Mouse (Mus musculus): Measurements from ENCODE around the gene Rbfox3.
A peak's percentile ranks its signal among the peaks of the same experiment; 100 is the strongest.
"Not testable (repeated sequence)": the region's sequence is repeated elsewhere in the genome, so short reads cannot be mapped to it uniquely, and the experiment has no call there.

Gene Rbfox3

DNA sequence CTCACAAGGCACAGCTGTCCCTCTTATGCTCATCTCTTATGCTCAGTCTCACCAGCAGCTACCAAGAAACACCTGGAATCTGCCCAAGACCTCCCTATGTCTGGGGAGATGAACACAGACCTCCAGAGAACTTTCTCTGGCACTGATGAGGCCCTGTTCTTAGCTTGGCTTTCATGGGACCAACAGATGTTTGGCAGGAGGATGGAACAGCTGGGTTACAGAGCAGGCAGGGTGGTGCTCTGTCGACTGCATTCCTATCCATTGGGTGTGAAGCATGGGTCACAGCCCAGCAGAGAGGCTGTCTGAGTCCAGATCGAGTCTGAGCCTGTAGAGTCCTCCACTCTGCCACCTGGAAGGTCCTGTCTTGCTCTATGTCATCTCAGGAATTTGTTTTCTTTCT lies 90.0 kb downstream of the Rbfox3 start:
- DNase-seq (ENCODE audit: low read depth) = no peak

DNA sequence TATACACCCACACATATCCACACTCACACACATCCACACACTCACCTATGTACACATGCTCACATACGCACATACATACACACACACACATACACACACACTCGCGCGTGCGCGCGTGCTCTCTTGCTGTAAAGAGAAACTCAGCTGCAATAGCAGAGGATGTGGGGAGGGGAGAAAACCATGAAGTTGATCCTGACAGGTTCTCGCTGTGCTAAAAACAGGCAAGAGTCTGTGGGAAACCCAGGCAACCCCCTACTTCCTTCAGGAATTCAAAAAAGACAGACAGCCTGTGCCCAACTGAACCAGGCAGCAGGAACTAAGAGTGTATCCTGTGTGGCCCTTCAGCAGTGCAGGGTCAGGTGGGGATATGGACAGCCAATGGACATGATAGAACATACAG lies 92.9 kb downstream of the Rbfox3 start:
- no peak for DNase-seq (ENCODE audit: low read depth)

DNA sequence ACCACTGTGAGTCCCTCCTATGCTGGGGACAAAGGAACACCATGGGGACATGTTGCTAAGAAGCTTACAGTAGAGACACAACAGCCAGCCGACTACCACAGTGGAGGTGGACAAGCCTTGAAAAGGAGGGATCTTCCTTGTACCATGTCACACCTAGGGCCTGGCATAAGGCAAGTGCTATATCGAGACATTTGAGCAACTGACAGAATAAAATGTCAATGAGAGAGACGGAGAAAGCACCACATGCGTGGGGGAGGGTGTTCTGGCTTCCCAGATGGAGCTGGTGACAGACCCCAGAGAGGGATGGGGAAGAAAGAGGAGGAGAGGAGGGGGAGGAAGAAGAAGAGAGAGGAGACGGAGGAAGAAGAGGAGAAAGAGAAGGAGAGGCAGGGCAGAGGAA lies 96.3 kb downstream of the Rbfox3 start:
- DNase-seq (ENCODE audit: low read depth) = no peak

DNA sequence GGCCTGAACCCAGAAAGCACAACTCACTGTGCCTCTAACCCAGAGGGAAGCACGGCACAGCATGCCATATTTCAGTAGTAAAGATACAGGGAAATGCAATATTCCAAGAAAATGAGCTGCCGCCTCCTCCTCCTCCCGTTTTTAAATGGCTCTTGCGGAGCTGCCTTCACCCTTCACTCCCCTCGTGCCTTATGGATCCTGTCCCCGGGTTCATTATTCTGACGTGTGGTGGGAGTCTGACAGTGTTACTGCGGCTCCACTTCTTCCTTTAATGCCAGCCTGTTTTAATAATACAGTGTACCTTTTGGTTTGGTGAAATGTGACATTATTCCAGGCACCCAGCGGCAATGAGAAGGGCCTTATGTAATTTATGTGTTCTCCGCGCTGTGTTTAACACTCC lies 97.5 kb downstream of the Rbfox3 start:
- DNase-seq (ENCODE audit: low read depth) = no peak

DNA sequence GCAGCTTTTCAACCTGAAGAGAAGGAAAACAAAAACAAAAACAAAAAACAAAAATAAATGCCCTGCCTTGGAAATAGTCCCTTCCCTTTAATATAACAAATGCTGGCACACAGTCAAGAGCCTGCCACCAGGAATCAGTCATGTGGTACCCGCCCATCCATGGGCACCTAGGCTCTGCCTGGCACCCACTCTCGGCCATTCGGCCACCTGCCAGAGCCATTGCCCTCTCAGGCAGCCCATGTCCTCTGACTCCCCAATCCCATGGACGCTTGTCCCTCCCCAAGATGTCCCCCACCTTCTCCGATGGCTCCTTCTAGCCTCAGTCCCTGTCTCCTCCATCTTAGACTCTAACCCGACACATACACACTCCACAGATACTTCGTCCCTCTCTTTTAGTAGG lies 100.0 kb downstream of the Rbfox3 start:
- no peak for DNase-seq (ENCODE audit: low read depth)

DNA sequence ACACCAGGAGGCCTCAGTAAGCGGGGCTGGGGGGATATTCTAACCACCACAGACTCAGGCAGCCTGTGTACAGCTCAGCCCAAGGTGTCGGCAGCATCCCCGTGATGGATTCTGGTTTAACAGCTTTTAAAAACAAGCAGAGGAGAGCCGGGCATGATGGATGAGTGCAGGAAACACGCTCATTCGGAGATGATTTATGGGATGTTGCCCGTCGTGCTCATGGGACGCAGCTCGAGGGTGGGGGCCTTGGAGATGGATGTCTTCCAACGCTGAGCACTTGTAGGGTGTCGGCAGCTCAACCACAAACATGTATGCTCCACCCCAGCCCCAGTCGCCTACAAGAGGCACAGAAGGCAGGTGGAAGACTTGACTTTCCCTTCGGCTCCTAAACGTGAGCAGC lies 103.9 kb downstream of the Rbfox3 start:
- DNase-seq (ENCODE audit: low read depth) = no peak

DNA sequence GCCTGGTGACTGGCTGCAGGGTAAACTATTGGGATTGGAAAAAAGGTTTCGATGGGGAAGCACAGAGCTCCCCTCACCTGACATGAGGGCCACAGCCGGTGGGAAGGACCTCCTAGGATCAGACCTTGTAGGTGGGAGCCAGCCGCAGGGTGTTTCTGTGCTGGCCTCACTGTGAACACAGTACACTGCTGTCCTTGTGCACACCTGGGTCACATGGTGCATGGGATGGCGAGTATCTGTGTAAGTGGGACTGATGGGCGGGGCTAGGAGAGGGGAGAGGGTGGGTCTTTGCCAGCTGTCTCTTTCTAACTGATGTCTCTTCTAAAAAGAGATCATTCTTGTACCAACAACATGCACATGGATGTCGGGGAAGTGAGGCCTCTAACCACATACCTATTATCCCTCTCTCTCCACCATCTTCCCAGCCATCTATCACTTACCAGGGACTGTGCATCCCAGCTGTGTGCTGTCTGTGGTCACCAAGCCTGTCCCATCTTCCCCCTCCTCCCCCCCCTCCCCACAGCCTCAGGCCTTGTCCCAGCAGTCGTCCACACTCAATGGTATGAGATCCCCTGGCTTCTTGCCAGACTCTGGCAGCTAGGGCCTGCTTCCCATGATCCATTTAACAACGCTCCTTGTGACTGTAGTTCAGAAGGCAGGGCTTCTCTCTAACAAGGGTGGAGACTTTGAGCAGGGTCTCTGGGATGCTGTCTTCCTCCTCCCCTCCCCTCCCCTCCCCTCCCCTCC lies 116.4 kb downstream of the Rbfox3 start:
- no peak for DNase-seq (ENCODE audit: low read depth)

DNA sequence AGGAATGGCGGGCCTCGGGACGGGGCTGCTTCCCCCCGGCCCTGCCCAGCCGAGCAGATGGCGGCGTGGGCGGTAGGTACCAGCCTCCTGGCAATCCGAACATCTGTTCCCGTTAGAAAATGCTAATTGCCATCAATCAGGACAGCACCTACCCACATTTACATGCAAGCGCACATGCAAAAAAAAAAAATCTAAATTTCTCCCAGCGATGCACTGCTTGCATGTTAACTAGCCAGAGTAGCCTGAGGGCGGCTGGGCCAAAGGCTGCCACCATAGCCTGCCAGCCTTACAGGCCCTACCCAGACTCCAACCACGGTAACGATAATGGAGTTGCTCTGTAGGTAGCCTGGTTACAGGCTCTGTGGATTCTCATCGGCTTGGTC lies 117.8 kb downstream of the Rbfox3 start:
- no peak for DNase-seq (ENCODE audit: low read depth)

DNA sequence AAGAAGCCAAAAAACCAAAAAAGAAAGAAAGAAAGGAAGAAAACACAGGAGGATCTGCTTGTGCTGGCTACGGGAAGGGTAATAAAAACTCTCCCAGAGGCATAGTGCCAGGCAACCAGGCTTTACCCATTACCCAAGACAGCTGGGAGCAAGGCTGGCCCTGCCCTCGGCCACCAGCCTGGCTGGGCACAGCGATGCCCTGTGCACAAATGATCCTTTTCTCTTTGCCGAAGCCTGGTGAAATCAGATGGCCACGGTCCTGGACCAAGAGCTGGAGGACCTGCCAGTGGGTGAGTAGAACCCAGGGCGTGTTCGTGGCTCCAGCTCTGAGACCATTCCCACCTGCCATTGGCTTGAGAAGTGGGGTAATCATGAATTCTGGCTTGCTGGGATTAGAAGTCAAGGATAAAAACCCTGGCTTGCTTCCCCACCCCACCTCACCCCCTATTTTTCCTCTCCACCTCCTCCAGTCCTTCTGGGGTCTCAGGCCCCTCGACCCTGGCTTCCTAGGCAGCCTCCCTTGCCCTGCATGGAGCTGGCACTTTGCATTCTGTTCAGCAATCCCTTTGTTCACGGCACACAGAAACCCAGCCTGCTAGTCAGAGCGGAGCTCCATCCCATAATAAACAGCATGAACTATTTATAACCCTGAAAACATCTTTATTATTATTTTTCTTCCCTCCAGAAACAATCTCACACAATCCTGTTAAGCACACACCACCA lies 118.3 kb downstream of the Rbfox3 start:
- DNase-seq (ENCODE audit: low read depth) = no peak

DNA sequence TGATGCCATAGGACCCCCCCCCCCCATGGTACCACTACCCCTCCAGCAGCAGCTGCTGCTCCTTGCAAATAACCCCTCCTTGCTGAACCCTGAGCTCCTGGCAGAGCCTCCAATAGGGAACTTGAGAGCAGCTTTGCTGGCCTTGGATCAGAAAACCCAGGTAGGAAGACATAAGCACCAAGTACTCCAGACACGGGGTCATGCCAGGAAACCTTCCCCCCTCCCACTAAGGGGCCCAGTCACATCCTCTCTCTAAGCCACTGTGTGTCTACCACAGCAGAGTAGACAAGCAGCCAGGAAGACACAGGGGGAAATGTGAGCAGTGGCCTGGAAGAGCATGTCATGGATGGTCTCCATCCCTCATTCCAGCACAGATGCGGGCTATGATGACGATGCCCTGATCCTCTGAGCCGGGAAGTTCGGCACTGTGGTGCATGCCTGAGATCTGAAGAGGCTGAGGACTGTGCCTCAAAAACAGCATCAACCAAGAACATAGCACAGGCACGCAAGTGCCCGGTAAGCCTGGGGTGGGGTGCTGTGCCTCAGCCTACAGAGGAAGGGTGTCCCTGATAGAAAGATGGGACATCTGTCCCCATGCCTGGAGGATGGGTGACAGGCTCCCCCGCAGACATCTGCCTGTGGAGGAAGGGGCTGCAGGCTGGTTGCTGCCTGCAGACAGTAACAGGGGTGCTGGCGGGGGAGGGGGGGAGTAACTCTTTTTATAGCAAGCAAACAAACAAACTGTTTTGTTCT lies 119.1 kb downstream of the Rbfox3 start:
- no peak for DNase-seq (ENCODE audit: low read depth)

DNA sequence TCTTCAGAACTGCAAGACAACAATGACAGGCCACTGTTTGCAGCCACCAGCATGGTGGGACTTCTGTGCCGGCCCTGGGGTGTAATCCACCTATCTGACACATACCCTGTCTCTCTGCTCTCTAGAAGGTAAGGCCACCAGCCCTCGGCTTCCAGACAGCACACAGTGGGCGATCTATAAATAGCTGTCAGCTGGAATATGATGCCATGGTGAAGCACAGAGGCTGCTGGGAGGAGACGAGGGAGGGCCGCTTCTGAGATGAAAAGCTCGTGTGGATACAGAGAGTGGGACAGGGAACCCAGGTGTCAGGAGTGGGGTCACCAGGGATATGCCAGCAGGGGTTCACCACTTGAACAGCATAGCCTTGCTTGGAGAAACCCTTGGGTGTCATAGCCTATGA lies 120.0 kb downstream of the Rbfox3 start:
- no peak for DNase-seq (ENCODE audit: low read depth)

DNA sequence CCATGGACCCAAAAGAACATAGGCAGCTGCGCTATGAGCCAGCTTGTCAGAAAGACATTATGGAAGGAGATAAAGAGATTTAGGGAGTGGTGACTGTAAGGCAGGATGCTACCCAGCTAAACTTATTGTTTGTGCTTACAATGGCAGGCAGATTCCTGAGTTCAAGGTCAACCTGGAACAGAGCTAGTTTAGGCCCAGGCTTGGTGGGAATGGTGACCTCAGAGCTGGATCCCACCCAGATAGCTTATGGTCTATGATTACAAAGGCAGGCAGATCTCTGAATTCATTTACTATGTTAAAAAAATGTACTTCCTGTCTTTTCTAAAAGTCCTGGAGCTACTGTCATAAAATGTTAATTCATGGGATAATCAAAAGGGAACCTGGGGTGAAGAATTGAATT lies 123.3 kb downstream of the Rbfox3 start:
- no peak for DNase-seq (ENCODE audit: low read depth)

DNA sequence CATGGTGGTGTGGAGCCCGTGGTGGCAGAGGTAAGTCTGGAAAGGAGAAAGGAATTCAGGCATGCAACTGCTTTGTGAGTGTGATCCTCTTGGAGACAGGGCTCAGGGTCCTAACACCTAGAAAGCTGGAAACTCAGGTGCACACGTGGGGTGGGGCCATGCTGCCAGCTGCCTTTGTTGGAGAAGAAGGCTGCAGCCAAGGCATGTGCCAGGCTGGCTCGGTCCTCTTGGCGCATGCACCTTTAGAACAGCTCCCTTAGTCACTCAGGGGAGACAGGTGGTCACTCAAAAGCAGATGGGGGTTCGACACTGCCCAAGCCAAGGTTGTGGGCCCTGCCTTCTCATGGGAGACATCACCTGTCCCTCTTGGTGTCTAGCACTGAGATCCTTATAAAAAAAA lies 128.7 kb downstream of the Rbfox3 start:
- no peak for DNase-seq (ENCODE audit: low read depth)

DNA sequence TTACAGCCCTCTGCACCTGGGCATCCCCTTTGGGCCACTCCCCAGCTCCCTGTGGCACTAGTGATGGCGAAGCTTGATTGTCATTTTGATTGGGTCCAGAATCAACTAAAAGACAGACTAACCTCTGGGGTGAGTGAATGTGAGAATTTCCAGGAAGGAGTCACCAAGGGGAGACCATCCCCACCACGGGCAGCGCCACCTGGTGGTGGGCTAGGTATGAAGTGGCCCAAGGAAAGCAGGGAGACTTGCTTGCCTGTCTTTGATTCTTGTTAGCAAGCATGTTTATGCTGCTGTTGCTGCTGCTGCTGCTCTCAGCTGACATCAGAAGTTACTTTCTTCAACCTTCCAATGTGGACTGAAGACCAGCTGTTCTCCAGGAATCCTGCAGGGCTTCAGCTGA lies 135.6 kb downstream of the Rbfox3 start:
- DNase-seq (ENCODE audit: low read depth) = peak; percentile 3

DNA sequence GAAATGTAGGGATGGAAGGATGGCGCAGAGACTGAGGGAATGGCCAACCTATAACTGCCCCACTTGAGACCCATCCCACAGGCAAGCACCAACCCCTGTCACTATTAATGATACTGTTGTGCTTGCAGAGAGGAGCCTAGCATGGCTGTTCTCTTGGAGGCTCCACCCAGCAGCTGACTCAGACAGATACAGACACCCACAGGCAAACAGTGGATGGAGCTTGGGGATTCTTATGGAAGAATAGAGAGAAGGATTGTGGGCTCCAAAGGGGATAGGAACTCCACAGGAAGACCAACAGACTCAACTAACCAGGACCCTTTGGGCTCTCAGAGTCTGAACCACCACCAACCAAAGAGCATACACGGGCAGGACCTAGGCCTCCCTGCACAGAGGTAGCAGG lies 136.6 kb downstream of the Rbfox3 start:
- not testable (repeated sequence) for DNase-seq (ENCODE audit: low read depth)

DNA sequence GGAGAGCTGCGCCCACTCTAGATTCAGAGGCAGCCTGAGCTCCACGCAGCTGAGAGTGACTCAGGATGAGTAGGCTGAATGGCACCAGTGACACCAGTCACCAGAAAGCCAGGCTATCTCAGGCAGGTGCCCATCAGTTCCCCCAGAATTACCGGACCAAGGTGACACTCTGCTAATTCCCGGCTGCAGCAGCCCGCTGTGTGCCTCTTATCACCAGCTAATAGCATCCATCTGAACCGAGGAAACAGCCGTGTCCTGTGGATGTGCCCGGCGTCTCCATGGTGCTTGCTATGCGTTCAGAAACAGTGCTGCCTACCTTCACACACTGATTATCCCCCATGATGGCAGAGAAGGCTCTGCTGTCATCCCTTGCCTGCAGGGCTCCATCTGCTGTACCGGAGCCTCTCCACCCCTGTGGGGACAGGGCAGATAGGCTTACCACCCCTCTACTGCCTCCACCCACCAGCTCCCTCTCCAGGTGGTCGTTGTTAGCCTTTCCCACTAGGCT lies 138.3 kb downstream of the Rbfox3 start:
- no peak for DNase-seq (ENCODE audit: low read depth)

DNA sequence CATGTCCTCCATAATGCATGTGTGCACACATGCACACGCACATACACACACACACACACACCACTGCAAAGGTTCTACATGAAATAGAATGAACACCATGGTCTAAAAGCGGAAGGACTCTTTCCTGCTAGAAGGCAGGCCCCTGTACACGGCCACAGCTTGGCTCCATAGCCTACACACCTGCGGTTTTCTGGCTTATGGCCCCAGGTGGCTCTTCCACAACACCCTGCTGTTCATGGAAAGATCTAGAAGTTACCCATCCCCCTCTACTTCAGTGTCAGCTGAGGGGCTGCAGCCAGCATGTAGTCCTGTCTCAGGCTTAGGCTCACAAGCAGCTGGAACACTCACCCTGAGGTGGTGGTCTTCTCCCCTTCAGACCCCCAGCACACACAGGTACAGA lies 140.0 kb downstream of the Rbfox3 start:
- DNase-seq (ENCODE audit: low read depth) = no peak

DNA sequence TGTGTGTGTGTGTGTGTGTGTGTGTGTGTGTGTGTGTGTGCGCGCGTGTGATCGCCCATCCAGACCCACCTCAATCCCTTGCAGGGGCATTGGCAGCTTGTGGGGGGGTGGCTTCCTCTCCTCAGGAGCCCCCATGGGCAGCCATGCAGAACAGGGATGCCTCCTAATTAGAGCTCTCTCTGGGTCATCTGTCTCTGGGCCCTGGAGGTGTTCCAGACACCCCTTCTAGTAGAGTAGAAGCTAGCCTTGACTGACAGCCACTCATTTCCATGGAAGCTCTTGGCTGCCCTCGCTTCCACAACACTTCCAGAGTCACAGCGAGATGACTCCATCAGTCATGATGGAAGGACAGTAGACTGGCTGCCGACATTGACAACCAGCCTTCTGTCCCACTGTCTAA lies 140.6 kb downstream of the Rbfox3 start:
- DNase-seq (ENCODE audit: low read depth) = no peak

DNA sequence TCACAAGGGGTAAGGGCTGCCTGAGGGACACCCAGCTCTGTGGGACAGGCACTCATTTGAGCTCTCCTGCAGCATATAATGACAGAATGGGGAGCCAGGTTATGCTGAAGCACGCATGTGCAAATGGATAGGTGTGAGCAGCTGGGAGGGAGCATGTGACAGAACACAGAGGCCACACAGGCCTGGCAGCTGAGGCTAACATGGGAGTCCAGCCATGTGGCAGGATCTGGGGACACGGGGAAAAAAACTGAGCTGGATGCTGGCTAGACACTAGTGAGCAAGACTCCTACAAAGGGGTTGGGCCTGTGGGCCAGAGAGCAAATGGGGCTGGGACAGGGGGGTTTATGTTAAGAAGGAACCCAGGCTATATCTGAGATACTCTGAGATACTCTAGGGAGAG lies 141.9 kb downstream of the Rbfox3 start:
- DNase-seq (ENCODE audit: low read depth) = no peak

DNA sequence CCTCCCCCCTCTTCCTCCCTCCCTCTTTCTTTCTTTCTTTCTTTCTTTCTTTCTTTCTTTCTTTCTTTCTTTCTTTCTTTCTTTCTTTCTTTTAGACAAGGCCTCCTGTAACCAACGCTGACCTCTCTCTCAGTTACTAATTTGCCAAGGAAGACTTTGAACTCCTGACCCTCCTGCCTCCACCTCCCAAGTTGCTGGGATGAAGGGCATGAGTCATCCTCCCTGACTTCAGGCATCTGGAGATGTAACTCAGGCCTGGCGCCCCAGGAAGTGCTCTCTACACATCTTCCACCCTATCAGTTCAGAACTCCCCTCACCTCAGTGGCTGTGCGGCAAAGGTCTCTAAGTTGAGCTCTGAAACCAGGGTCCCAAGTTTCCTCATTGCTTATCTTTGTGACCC lies 143.0 kb downstream of the Rbfox3 start:
- no peak for DNase-seq (ENCODE audit: low read depth)

DNA sequence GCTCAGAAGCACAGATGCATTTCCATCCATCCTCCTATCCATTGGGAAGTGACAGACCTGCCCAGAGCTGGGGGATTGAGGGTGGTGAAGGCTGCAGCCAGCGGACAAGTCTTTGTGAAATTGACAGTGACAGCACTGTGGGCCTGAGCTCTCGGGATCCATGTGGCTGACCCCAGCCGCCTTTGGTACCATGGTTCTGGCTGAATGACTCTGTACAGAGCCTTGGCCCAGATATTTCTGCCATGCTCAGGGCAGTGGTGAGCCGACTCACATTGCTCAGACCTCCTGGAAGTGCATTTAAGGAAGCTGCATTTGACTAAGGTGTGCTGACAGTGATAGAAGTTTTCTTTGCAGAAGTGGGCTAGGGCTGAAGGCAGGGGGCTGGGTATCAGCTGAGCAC lies 144.0 kb downstream of the Rbfox3 start:
- no peak for DNase-seq (ENCODE audit: low read depth)

DNA sequence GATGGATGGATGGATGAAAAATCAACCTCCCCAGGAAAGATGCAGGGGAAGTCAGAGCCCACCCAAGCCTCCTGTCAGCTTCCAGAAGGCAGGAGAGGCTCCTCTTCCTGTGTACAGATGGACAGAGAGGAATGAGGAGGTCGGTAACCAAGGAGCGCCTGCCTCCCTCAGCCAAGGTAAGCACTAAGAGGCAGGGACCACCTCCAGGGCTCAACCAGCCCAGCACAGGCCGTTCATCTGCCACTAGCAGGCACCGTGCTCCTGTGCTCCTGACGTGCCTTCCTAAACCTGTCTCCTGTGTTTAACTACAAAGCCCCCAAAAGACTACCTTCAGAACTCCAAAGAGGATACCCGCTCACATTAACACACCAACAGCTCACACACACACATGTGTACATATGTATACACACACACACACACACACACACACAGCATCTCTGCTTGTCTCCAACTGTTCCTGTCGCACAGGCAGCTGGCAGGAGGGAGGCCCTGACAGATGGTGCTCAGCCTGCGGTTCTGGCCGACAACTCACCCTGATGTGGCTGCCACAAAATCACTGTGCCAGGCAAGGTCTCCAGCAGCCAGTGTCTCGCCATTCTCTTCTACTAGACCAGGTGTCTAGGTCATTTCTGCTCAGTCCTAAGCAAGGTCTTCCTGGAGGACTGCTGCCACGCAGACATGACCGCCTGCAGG lies 151.0 kb downstream of the Rbfox3 start:
- no peak for DNase-seq (ENCODE audit: low read depth)

All from c-Kit-positive CD71-positive TER-119-negative erythroid progenitor cells, embryonic 14.5 days (primary cell).